ENCODE assay signal across 26 mouse cellular contexts in the genomic region with DNA sequence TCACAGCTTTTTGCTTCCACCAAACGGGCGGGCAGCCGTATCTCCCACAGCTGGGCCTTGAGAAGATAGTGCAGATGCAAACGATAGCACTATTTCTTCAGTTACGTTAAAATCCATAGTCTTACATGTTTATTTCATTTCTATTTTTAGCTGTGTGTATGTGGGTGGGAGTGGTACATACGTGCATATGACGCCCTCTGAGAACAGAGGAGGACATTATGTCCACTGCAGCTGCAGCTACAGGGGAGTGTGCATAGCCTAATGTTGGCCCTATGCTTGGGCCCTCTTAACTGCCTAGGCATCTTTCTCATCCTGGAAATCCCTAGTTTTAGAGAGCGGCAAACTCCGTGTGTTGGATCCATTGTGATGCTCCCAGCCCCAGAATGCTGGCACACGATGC. TPM values are rescaled to one million over a fixed set of nuclear protein-coding genes. Genes with fewer than 3 reads are reported as not detected.
DNase-seq lines count a peak whose midpoint lies in the region; ATAC-seq lines count a peak whose summit lies in the region.
"Had no signal": no experiment of that assay in that cellular context is flagged by ENCODE, and none has a peak within 500 bp of the region (broad histone marks: within the 10 kb centered on the region; RNA-seq: fewer than 3 reads in every experiment).

No protein-coding gene starts in this region.

- H3K36me3 ChIP-seq in forebrain, embryonic 10.5 days (replicated peaks), result peaks cover 67% of the 10 kb centered on the region
- peaks cover 10% of the 10 kb centered on the region for H3K36me3 ChIP-seq in forebrain, embryonic 11.5 days (ENCODE audit: control insufficient read depth, insufficient read depth, low read length)
- peaks cover 57% of the 10 kb centered on the region for H3K36me3 ChIP-seq in heart, embryonic 10.5 days
- H3K36me3 ChIP-seq in lung, embryonic 15.5 days, result peaks cover 44% of the 10 kb centered on the region
- peaks cover 10% of the 10 kb centered on the region for H3K36me3 ChIP-seq in midbrain, embryonic 11.5 days (ENCODE audit: control insufficient read depth, insufficient read depth, low read length)
- peaks cover 53% of the 10 kb centered on the region for H3K36me3 ChIP-seq in midbrain, embryonic 10.5 days

- H3K4me2 ChIP-seq in forebrain, embryonic 11.5 days (ENCODE audit: low read depth, low read length, severe bottlenecking), result no peak overlapping the region
- no peak overlapping the region for H3K4me2 ChIP-seq in lung, embryonic 15.5 days
- H3K4me2 ChIP-seq in midbrain, embryonic 11.5 days, result no peak overlapping the region
- H3K4me2 ChIP-seq: embryonic facial prominence, embryonic 13.5 days; heart, embryonic 13.5 days; hindbrain, embryonic 12.5 days; hindbrain, embryonic 15.5 days had no signal

- no peak overlapping the region for H3K9ac ChIP-seq in forebrain, embryonic 11.5 days (ENCODE audit: low read length)
- no peak overlapping the region for H3K9ac ChIP-seq in lung, embryonic 15.5 days
- no peak overlapping the region for H3K9ac ChIP-seq in midbrain, embryonic 11.5 days (ENCODE audit: low read length)
- H3K9ac ChIP-seq: embryonic facial prominence, embryonic 13.5 days; forebrain, postnatal 0 days; heart, embryonic 13.5 days; hindbrain, embryonic 12.5 days; hindbrain, embryonic 15.5 days had no signal

- peaks cover 8% of the 10 kb centered on the region; the same call in 1 of the 2 replicates for H3K4me1 ChIP-seq in forebrain, embryonic 10.5 days
- no peaks in the 10 kb centered on the region for H3K4me1 ChIP-seq in forebrain, embryonic 11.5 days (replicated peaks; ENCODE audit: control insufficient read depth, insufficient read depth, low read length)
- H3K4me1 ChIP-seq in heart, embryonic 10.5 days, result 0 out of 2 replicates have a peak, but pooled peaks cover 8% of the 10 kb centered on the region
- H3K4me1 ChIP-seq in lung, embryonic 15.5 days, result 0 out of 2 replicates have a peak, but pooled peaks cover 6% of the 10 kb centered on the region
- H3K4me1 ChIP-seq in midbrain, embryonic 11.5 days (ENCODE audit: control insufficient read depth, insufficient read depth, low read length), result no peaks in the 10 kb centered on the region
- H3K4me1 ChIP-seq in midbrain, embryonic 10.5 days, result no peaks in the 10 kb centered on the region
- H3K4me1 ChIP-seq: embryonic facial prominence, embryonic 13.5 days; hindbrain, embryonic 15.5 days had no signal

- no peak for DNase-seq in forebrain, embryonic 10.5 days (ENCODE audit: extremely low spot score, low spot score)
- no peak for DNase-seq in forebrain, embryonic 11.5 days (ENCODE audit: low spot score)
- no peak for DNase-seq in heart, embryonic 10.5 days (ENCODE audit: low spot score)
- DNase-seq in heart, postnatal 25 days (ENCODE audit: low spot score), result no peak
- no peak for DNase-seq in lung, postnatal 25 days (ENCODE audit: low spot score)
- DNase-seq in midbrain, embryonic 11.5 days (ENCODE audit: low spot score, missing footprints), result peak; percentile 67
- DNase-seq in midbrain, embryonic 10.5 days (ENCODE audit: low spot score), result no peak
- DNase-seq: adrenal gland, adult 8-10 months; adrenal gland, postnatal 25 days; cerebellum, adult 11-12 months; cerebellum, adult 8-10 months; cerebellum, postnatal 10 days; cerebellum, postnatal 36 days; embryo, embryonic 11 days; forebrain, postnatal 0 days; gastrocnemius, postnatal 36 days; heart, postnatal 14 days had no signal

- 0 out of 2 replicates have a peak overlapping the region, but pooled peaks have one; percentile 20 for H3K27ac ChIP-seq in forebrain, embryonic 10.5 days
- no peak overlapping the region for H3K27ac ChIP-seq in forebrain, embryonic 11.5 days (ENCODE audit: low read depth, low read length)
- H3K27ac ChIP-seq in heart, embryonic 10.5 days, result peak overlapping the region; percentile 52; the same call in 1 of the 2 replicates
- peak overlapping the region; percentile 39; the same call in 1 of the 2 replicates for H3K27ac ChIP-seq in lung, embryonic 15.5 days
- no peak overlapping the region for H3K27ac ChIP-seq in midbrain, embryonic 11.5 days (ENCODE audit: low read depth, low read length)
- H3K27ac ChIP-seq in midbrain, embryonic 10.5 days (replicated peaks), result no peak overlapping the region
- H3K27ac ChIP-seq: embryonic facial prominence, embryonic 10.5 days; heart, embryonic 13.5 days; hindbrain, embryonic 12.5 days; hindbrain, embryonic 15.5 days had no signal

- peaks cover 8% of the 10 kb centered on the region; the same call in 1 of the 2 replicates for H3K9me3 ChIP-seq in forebrain, embryonic 10.5 days
- H3K9me3 ChIP-seq in forebrain, embryonic 11.5 days (ENCODE audit: control insufficient read depth, low read length), result no peaks in the 10 kb centered on the region
- H3K9me3 ChIP-seq in heart, embryonic 10.5 days, result no peaks in the 10 kb centered on the region
- no peaks in the 10 kb centered on the region for H3K9me3 ChIP-seq in lung, embryonic 15.5 days
- H3K9me3 ChIP-seq in midbrain, embryonic 11.5 days (ENCODE audit: control insufficient read depth, low read length), result no peaks in the 10 kb centered on the region
- H3K9me3 ChIP-seq in midbrain, embryonic 10.5 days (replicated peaks), result peaks cover 9% of the 10 kb centered on the region
- H3K9me3 ChIP-seq: embryonic facial prominence, embryonic 13.5 days; hindbrain, embryonic 12.5 days; hindbrain, embryonic 15.5 days had no signal

- no peak overlapping the region for H3K4me3 ChIP-seq in forebrain, embryonic 10.5 days
- no peak overlapping the region for H3K4me3 ChIP-seq in forebrain, embryonic 11.5 days (ENCODE audit: low read depth, low read length)
- no peak overlapping the region for H3K4me3 ChIP-seq in heart, embryonic 10.5 days
- no peak overlapping the region for H3K4me3 ChIP-seq in lung, embryonic 15.5 days
- H3K4me3 ChIP-seq in midbrain, embryonic 11.5 days (ENCODE audit: low read depth, low read length), result no peak overlapping the region
- no peak overlapping the region for H3K4me3 ChIP-seq in midbrain, embryonic 10.5 days
- H3K4me3 ChIP-seq: embryonic facial prominence, embryonic 10.5 days; embryonic facial prominence, embryonic 13.5 days; erythroblast, embryonic 14.5 days; heart, embryonic 13.5 days; hindbrain, embryonic 12.5 days; hindbrain, embryonic 15.5 days had no signal

- intact Hi-C loops in heart, postnatal 25 days (cut with DNase I), result no loop called here

- H3K27me3 ChIP-seq in forebrain, embryonic 10.5 days (ENCODE audit: poor library complexity, severe bottlenecking), result no peaks in the 10 kb centered on the region
- H3K27me3 ChIP-seq in forebrain, embryonic 11.5 days (ENCODE audit: control insufficient read depth, insufficient read depth, low read length), result no peaks in the 10 kb centered on the region
- no peaks in the 10 kb centered on the region for H3K27me3 ChIP-seq in heart, embryonic 10.5 days (ENCODE audit: insufficient read depth, poor library complexity, severe bottlenecking)
- H3K27me3 ChIP-seq in lung, embryonic 15.5 days, result no peaks in the 10 kb centered on the region
- H3K27me3 ChIP-seq in midbrain, embryonic 11.5 days (ENCODE audit: control insufficient read depth, insufficient read depth, low read length), result no peaks in the 10 kb centered on the region
- no peaks in the 10 kb centered on the region for H3K27me3 ChIP-seq in midbrain, embryonic 10.5 days (ENCODE audit: low read depth, poor library complexity, severe bottlenecking)
- H3K27me3 ChIP-seq: embryonic facial prominence, embryonic 13.5 days; heart, embryonic 13.5 days; hindbrain, embryonic 12.5 days; hindbrain, embryonic 15.5 days had no signal

- WGBS in forebrain, embryonic 10.5 days, result 84% methylated on average over 10 of the region's 10 CpGs
- 86% methylated on average over 10 of the region's 10 CpGs for WGBS in forebrain, embryonic 11.5 days
- WGBS in heart, embryonic 10.5 days, result 81% methylated on average over 10 of the region's 10 CpGs
- 66% methylated on average over 10 of the region's 10 CpGs for WGBS in lung, embryonic 15.5 days
- WGBS in midbrain, embryonic 11.5 days, result 87% methylated on average over 10 of the region's 10 CpGs
- WGBS in midbrain, embryonic 10.5 days, result 83% methylated on average over 10 of the region's 10 CpGs

- ATAC-seq in forebrain, embryonic 11.5 days (replicated peaks; ENCODE audit: low FRiP score), result no peak
- peak; percentile 79 for ATAC-seq in lung, embryonic 15.5 days (ENCODE audit: borderline replicate concordance, extremely low read depth, low FRiP score, low TSS enrichment)
- ATAC-seq in midbrain, embryonic 11.5 days (ENCODE audit: low FRiP score), result no peak
- ATAC-seq: activated CD4-positive, CD25-positive, alpha-beta regulatory T cell, adult 4 months; forebrain, embryonic 14.5 days; forebrain, postnatal 0 days had no signal

RNA-seq across cellular contexts. Expression of a gene that starts 8.9 kb away (rescaled TPM):
- polyA plus RNA-seq in forebrain, embryonic 10.5 days (2016; fragmentation: Nextera tagmentation; extraction: Ambion mirVana), result 28.3 and 33.6 TPM in 2 replicates
- 28.9 and 30.6 TPM in 2 replicates for polyA plus RNA-seq in forebrain, embryonic 11.5 days (2014; fragmentation: Nextera tagmentation; extraction: Ambion mirVana)
- polyA plus RNA-seq in heart, embryonic 10.5 days (2016; fragmentation: Nextera tagmentation; extraction: Ambion mirVana), result 22.1 and 27.2 TPM in 2 replicates
- total RNA-seq in heart, postnatal 25 days (2021), result 10 to 100 TPM; 55.0 to 55.2 TPM
- polyA plus RNA-seq in lung, embryonic 15.5 days (2015; fragmentation: Nextera tagmentation; extraction: Ambion mirVana), result 21.7 and 22.5 TPM in 2 replicates
- polyA plus RNA-seq in midbrain, embryonic 11.5 days (2014; fragmentation: Nextera tagmentation; extraction: Ambion mirVana), result 25.5 and 26.6 TPM in 2 replicates
- 21.0 and 26.2 TPM in 2 replicates for polyA plus RNA-seq in midbrain, embryonic 10.5 days (2016; fragmentation: Nextera tagmentation; extraction: Ambion mirVana)

RNA-seq across cellular contexts. Expression of a gene that starts 24.0 kb away (rescaled TPM):
- polyA plus RNA-seq in forebrain, embryonic 10.5 days (2016; fragmentation: Nextera tagmentation; extraction: Ambion mirVana), result 177 and 181 TPM in 2 replicates
- polyA plus RNA-seq in forebrain, embryonic 11.5 days (2014; fragmentation: Nextera tagmentation; extraction: Ambion mirVana), result 214 and 258 TPM in 2 replicates
- 123 and 130 TPM in 2 replicates for polyA plus RNA-seq in heart, embryonic 10.5 days (2016; fragmentation: Nextera tagmentation; extraction: Ambion mirVana)
- total RNA-seq in heart, postnatal 25 days (2021), result 100 to 1,000 TPM; 110 to 113 TPM
- 137 and 145 TPM in 2 replicates for polyA plus RNA-seq in lung, embryonic 15.5 days (2015; fragmentation: Nextera tagmentation; extraction: Ambion mirVana)
- 236 and 255 TPM in 2 replicates for polyA plus RNA-seq in midbrain, embryonic 11.5 days (2014; fragmentation: Nextera tagmentation; extraction: Ambion mirVana)
- polyA plus RNA-seq in midbrain, embryonic 10.5 days (2016; fragmentation: Nextera tagmentation; extraction: Ambion mirVana), result 162 and 173 TPM in 2 replicates

Comparison
In these comparisons a context has a peak if more than half of its experiments do, and no peak if none do; other contexts are left out.
1. H3K27ac ChIP-seq: peak in forebrain, embryonic 10.5 days (single experiment), heart, embryonic 10.5 days (single experiment) and lung, embryonic 15.5 days (single experiment); none in forebrain, embryonic 11.5 days (single experiment), midbrain, embryonic 11.5 days (single experiment) and midbrain, embryonic 10.5 days (single experiment).